Mouse (Mus musculus): ENCODE measurements around the gene Msmp.

DNA sequence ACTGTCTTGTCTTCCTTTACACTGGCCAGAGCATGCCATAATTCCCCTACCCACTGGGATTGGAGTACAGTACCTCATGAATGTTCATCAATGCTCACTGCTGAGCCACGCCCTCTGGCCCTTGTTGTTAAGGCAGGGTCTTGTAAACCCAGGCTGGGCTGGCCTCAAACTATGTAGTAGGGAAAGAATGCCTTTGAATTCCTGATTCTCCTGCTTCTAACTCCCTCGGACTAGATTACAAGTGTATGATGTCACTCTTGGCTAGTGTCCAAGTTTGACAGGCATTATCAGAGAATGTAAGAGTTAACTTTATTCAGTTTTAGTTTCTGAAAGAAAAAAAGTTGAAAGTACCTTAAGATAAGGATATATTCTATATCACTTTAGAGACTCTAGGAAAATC lies 20.1 kb downstream of the Msmp start:
- TF ChIP-seq POLR2A (IDR thresholded peaks at IDR 0.05; ENCODE audit: borderline replicate concordance, extremely low read depth, insufficient read depth, insufficient read length, poor library complexity, severe bottlenecking) (no peak), CTCF (IDR thresholded peaks at IDR 0.05; ENCODE audit: borderline replicate concordance, extremely low read depth, insufficient read depth, insufficient read length) (no peak)

All from brain, embryonic 14.5 days (tissue).